Mouse (Mus musculus) midbrain, postnatal 0 days (tissue): ENCODE measurements around the gene Cdc42. TPM values are rescaled to one million over a fixed set of nuclear protein-coding genes. Genes with fewer than 3 reads are reported as not detected.

ENCODE experiments used
- ATAC-seq: fragments of 200-750 bp; cut with Nextera tagmentation; 2 replicates; pipeline ENCODE4 v1.8.0; 2017; ENCODE audit warnings: moderate number of reproducible peaks, mild to moderate bottlenecking, moderate TSS enrichment, moderate library complexity; ENCODE audit not compliant: low FRiP score
- DNase-seq: peaks from one replicate; pipeline ENCODE4 v3.0.0-alpha.2; 2015; ENCODE audit warnings: low spot score
- H3K27ac ChIP-seq: fragments of 300-500 bp; sonication (generic); 2 replicates; pipeline ENCODE4 v1.5.1; 2014; ENCODE audit warnings: low read depth, mild to moderate bottlenecking, low read length, mixed read lengths
- H3K27me3 ChIP-seq: fragments of 300-500 bp; sonication (generic); 2 replicates; pipeline ENCODE4 v1.6.1; 2014; ENCODE audit warnings: low read length, control low read depth, mixed read lengths; ENCODE audit not compliant: insufficient read depth
- H3K36me3 ChIP-seq: fragments of 300-500 bp; sonication (generic); 2 replicates; pipeline ENCODE4 v1.6.1; 2014; ENCODE audit warnings: low read length, control low read depth, mixed read lengths; ENCODE audit not compliant: insufficient read depth
- H3K4me1 ChIP-seq: fragments of 300-500 bp; sonication (generic); 2 replicates; pipeline ENCODE4 v1.6.1; 2014; ENCODE audit warnings: mild to moderate bottlenecking, control low read depth, antibody characterized with exemption, low read length, mixed read lengths; ENCODE audit not compliant: insufficient read depth
- H3K4me2 ChIP-seq: fragments of 300-500 bp; sonication (generic); 2 replicates; pipeline ENCODE4 v1.6.1; 2014; ENCODE audit warnings: low read depth, mild to moderate bottlenecking, low read length, mixed read lengths; ENCODE audit not compliant: poor library complexity, severe bottlenecking
- H3K4me3 ChIP-seq: fragments of 300-500 bp; sonication (generic); 2 replicates; pipeline ENCODE4 v1.5.1; 2014; ENCODE audit warnings: low read depth, mild to moderate bottlenecking, low read length, moderate library complexity
- H3K9ac ChIP-seq: fragments of 300-500 bp; sonication (generic); replicated peaks from 2 replicates; pipeline ENCODE4 v1.6.1; 2014; ENCODE audit warnings: mild to moderate bottlenecking, low read length, moderate library complexity, mixed read lengths; ENCODE audit not compliant: poor library complexity, severe bottlenecking
- H3K9me3 ChIP-seq: fragments of 300-500 bp; sonication (generic); 2 replicates; pipeline ENCODE4 v1.6.1; 2016; ENCODE audit warnings: low read length, control low read depth
- CTCF ChIP-seq: IDR thresholded peaks from 2 replicates; pipeline ENCODE4 v1.5.1; 2016; ENCODE audit warnings: antibody characterized with exemption, mild to moderate bottlenecking
- WGBS: fragments of 180-500 bp; shearing (Covaris S2); extraction: QIAGEN DNeasy Blood & Tissue Kit; methylation state at CpG from one replicate; pipeline ENCODE4 v1.1.7; 2014; 5-methylcytosine and 5-hydroxymethylcytosine counted together
- polyA plus RNA-seq: library from polyadenylated mRNA; unstranded; fragments of >200 nt; fragmentation: Nextera tagmentation; extraction: Ambion mirVana; gene quantifications from 2 replicates; pipeline ENCODE4 v1.2.1, GENCODE M21; 2015
- total RNA-seq: library from RNA; depleted of rRNA; stranded (reverse); fragments of >200 nt; gene quantifications from 2 replicates; pipeline ENCODE4 v1.2.3, GENCODE M21; 2014

Gene Cdc42
- total and polyA plus RNA-seq, 2 experiments from 2014 or later, result 583 to 1,182 TPM

DNA sequence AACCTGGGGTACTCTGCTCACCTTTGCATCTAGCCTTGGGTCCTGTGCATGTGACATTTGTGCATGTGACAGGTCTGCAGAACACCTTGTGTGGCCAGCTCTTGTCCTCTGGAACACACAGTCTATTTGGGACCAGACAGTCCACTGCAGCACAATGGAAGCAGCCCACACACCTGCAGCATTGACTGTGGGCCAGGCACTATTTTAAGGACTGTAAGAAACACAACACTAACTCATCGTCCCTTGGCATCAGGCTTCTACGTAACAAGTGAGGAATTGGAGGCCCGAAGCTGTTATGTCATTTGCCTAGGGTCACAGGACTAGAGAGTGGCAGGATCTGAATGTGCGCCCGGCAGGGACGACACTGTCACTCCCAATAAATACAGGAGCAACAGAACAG, 67.8 kb downstream of the Cdc42 start:
- DNase-seq (no peak), ATAC-seq (no peak)
- no peak overlapping the region for H3K9ac ChIP-seq
- no peaks in the 10 kb centered on the region for H3K9me3 ChIP-seq
- no peaks in the 10 kb centered on the region for H3K4me1 ChIP-seq
- no peak for TF ChIP-seq CTCF
- H3K4me3 ChIP-seq, result no peak overlapping the region
- H3K27me3 ChIP-seq, result no peaks in the 10 kb centered on the region
- H3K36me3 ChIP-seq, result no peaks in the 10 kb centered on the region
- H3K4me2 ChIP-seq, result no peak overlapping the region
- WGBS, result 93% methylated on average over 6 of the region's 6 CpGs
- no peak overlapping the region for H3K27ac ChIP-seq

DNA sequence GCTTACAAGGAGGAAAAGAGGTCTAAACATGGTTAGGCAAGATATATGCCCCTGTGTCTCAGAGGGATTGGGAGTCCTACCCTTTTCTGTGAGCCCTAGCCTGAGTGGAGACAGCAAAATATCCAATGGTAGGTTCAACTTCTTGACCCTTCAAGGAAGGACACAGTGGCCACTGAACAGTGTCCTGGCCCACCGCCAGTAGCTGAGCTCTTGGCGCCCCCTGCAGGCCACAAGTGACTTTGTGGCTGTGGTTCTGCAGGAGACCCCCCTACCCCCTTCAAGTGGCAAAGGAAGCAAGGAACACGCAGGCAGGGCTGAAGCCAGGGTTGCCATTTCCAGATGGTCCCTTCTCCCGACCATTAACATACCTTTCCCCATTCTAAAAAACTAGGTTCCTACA, 69.7 kb downstream of the Cdc42 start:
- Histone ChIP-seq H3K4me3 (no peak overlapping the region), H3K4me1 (no peaks in the 10 kb centered on the region), H3K27me3 (no peaks in the 10 kb centered on the region), H3K9me3 (no peaks in the 10 kb centered on the region), H3K4me2 (no peak overlapping the region), H3K27ac (no peak overlapping the region), H3K9ac (no peak overlapping the region), H3K36me3 (no peaks in the 10 kb centered on the region)
- peak; percentile 90 for TF ChIP-seq CTCF
- WGBS, result 8% methylated on average over 4 of the region's 4 CpGs
- DNase-seq, result peak; percentile 60
- no peak for ATAC-seq

DNA sequence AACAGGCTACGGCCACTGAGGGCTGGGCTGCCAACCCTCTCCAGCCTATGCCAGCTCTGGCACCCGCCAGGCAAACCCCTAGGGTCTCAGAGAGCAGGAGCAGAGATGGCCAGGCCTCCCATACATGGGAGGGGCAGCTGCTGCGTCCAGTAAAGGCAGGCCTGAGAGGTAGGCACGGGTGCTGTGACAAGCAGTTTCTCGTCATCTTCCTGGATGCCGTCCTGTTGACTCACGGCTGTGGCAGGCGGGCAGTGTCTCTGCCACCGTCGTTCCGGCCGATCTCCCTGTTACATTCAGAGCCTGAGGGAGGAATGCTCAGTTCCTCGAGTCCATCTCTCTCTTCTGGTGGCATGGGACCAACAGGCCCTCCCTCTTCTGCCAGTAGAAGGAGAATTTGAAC, 70.3 kb downstream of the Cdc42 start:
- H3K4me1 ChIP-seq, result no peaks in the 10 kb centered on the region
- no peak overlapping the region for H3K9ac ChIP-seq
- no peak overlapping the region for H3K27ac ChIP-seq
- no peaks in the 10 kb centered on the region for H3K9me3 ChIP-seq
- no peak overlapping the region for H3K4me3 ChIP-seq
- WGBS, result 76% methylated on average over 13 of the region's 13 CpGs
- ATAC-seq (no peak), DNase-seq (no peak)
- no peak overlapping the region for H3K4me2 ChIP-seq
- no peaks in the 10 kb centered on the region for H3K36me3 ChIP-seq
- H3K27me3 ChIP-seq, result peaks cover 4% of the 10 kb centered on the region; the same call in 1 of the 2 replicates
- TF ChIP-seq CTCF, result no peak

DNA sequence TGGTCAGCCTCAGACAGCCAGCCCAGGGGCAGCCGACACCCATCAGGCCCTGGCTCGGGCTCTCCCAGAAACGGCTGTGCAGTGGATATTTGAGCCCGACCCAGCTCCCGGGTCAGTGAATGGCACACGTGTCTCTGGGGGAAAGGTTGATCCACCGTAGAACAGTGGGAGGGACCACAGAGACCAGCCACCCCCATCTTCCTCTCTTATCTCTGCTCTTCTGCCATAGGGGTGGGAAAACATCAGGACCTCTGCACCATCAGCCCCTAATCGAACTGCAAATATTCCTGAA, 70.9 kb downstream of the Cdc42 start:
- TF ChIP-seq CTCF, result no peak
- Histone ChIP-seq H3K27ac (no peak overlapping the region), H3K9me3 (no peaks in the 10 kb centered on the region), H3K4me1 (no peaks in the 10 kb centered on the region), H3K9ac (no peak overlapping the region), H3K36me3 (no peaks in the 10 kb centered on the region), H3K4me3 (no peak overlapping the region), H3K27me3 (peaks cover 4% of the 10 kb centered on the region; the same call in 1 of the 2 replicates), H3K4me2 (no peak overlapping the region)
- WGBS, result 59% methylated on average over 8 of the region's 8 CpGs
- DNase-seq (no peak), ATAC-seq (no peak)

DNA sequence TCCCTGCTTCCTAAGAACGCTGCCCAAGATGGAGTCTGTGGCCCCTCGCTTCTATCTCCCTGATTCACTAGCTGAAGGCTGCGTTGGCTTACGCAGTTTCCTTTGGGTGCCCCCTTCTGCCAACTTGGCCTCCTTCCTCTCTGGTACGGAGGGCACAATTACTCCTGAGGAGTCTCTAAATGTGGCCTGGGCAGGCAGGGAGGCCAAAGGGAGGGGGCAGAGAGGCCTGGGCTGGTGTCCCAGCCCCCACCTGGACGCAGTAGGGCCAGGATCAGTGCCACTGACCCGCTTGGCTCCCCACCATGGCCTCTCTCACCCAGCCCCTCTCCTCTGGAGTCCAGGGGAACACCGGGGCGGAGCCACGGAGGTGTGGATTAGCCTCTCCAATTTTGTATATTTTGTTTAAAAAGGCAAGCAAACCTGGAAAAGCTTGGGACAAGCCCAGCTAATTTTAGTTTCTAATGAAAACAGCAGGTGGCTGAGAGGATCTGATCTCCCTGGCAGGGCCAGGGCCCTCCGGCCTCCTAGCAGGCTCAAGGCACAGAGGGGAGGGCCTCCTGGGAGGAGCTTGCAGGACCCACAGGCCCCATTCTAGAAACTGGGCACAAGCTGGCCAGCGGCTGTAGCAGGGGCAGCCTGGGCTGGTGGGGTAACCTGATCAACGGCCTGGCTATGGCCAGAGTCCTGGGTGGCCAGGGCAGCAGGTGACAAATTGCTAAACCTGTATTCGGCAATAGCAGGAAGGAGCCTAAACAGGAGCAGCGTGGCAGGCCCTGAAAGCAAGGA, 71.5 kb downstream of the Cdc42 start:
- WGBS, result 78% methylated on average over 15 of the region's 15 CpGs
- Histone ChIP-seq H3K27ac (no peak overlapping the region), H3K4me1 (no peaks in the 10 kb centered on the region), H3K4me3 (no peak overlapping the region), H3K9me3 (no peaks in the 10 kb centered on the region), H3K36me3 (no peaks in the 10 kb centered on the region), H3K4me2 (no peak overlapping the region), H3K9ac (no peak overlapping the region), H3K27me3 (peaks cover 4% of the 10 kb centered on the region; the same call in 1 of the 2 replicates)
- no peak for DNase-seq
- no peak for ATAC-seq
- no peak for TF ChIP-seq CTCF

DNA sequence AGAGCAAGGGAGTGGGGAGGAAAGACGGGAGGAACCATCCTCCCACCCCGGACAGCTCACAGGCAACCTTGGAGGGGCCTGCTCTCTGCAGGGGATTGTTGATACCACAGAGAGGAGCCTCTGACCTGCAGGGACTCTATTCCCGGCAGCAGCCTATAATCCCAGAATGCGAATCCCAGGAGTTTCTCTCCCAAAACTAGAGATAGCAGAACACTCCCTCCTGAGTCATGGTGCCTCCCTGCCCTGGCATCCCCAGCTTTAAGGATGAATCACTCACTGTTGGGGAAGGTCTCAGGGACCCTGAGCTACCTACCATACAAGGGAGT, 74.2 kb downstream of the Cdc42 start:
- ATAC-seq (no peak), DNase-seq (no peak)
- Histone ChIP-seq H3K9ac (no peak overlapping the region), H3K9me3 (no peaks in the 10 kb centered on the region), H3K27ac (no peak overlapping the region), H3K4me2 (no peak overlapping the region), H3K4me1 (0 out of 2 replicates have a peak, but pooled peaks cover 7% of the 10 kb centered on the region), H3K36me3 (no peaks in the 10 kb centered on the region), H3K4me3 (no peak overlapping the region), H3K27me3 (peaks cover 4% of the 10 kb centered on the region; the same call in 1 of the 2 replicates)
- 22% methylated on average over 4 of the region's 4 CpGs for WGBS
- no peak for TF ChIP-seq CTCF
